Mouse (Mus musculus): ENCODE results near the gene Il13ra2. TPM values are rescaled to one million over a fixed set of nuclear protein-coding genes. Genes with fewer than 3 reads are reported as not detected.

Gene Il13ra2
- polyA plus RNA-seq (2017; shearing (Covaris generic)): not detected

GRCm38 (mm10) chrX:147429129-147429528 lies at the start of gene Il13ra2:
Gene Il13ra2, minus strand, starts transcription at chrX:147429192.

GRCm38 (mm10) chrX:147453610-147454009 lies 24.6 kb upstream of the Il13ra2 start, which contains the start of gene Vmn1r239-ps:
Gene Vmn1r239-ps, minus strand, starts transcription at chrX:147453710.

Other genes with a start within 250 kb of the Il13ra2 start
- not detected for gene Vmn1r239-ps, start 24.5 kb upstream of the Il13ra2 start, polyA plus RNA-seq (2017; shearing (Covaris generic))
- not detected for gene Lrch2, start 124.9 kb upstream of the Il13ra2 start, polyA plus RNA-seq (2017; shearing (Covaris generic))

Measured in effector memory CD4-positive, alpha-beta T cell, adult 7 months (primary cell).